1 mouse cellular context compared by ENCODE assay signal in genomic region chr3:68746282-68746681, GRCm38 (mm10). TPM values are rescaled to one million over a fixed set of nuclear protein-coding genes. Genes with fewer than 3 reads are reported as not detected.
"Had no signal": no experiment of that assay in that cellular context is flagged by ENCODE, and none has a peak within 500 bp of the region (broad histone marks: within the 10 kb centered on the region; RNA-seq: fewer than 3 reads in every experiment).

No protein-coding gene starts in this region.

RNA-seq across cellular contexts. Expression of gene Il12a, which starts 55.8 kb away (rescaled TPM):
- total RNA-seq: forebrain, postnatal 0 days had no signal
